Mouse (Mus musculus): ENCODE measurements around the gene Washc2. TPM values are rescaled to one million over a fixed set of nuclear protein-coding genes. Genes with fewer than 3 reads are reported as not detected.
"Not testable (repeated sequence)": the region's sequence is repeated elsewhere in the genome, so short reads cannot be mapped to it uniquely, and the experiment has no call there.

The Washc2 gene
- 54.8 and 61.9 TPM in 2 replicates for polyA plus RNA-seq (2012; rRNA removed)

- WGBS: under 1% methylated on average over 51 of the region's 51 CpGs
- H3K4me3 ChIP-seq (ENCODE audit: insufficient read depth, low read depth, low read length): peak within 1 kb of the TSS; percentile 60
- H3K27ac ChIP-seq (ENCODE audit: insufficient read depth, low read depth, low read length): peak within 1 kb of the TSS; percentile 56
- peaks cover 3% of the 10 kb centered on the region; the same call in 1 of the 2 replicates for H3K36me3 ChIP-seq (ENCODE audit: control insufficient read depth, insufficient read depth, low read length)
- peak; percentile 98 for DNase-seq
- no peak for TF ChIP-seq CTCF (conservative IDR thresholded peaks at IDR 0.05; ENCODE audit: insufficient read depth, insufficient read length, low read depth, low read length)
- TF ChIP-seq POLR2A (IDR thresholded peaks at IDR 0.05; ENCODE audit: low read depth, low read length): peak; percentile 84
- H3K27me3 ChIP-seq (replicated peaks; ENCODE audit: control insufficient read depth, insufficient read depth, low read length): no peaks in the 10 kb centered on the region
- no peaks in the 10 kb centered on the region for H3K4me1 ChIP-seq (ENCODE audit: control insufficient read depth, insufficient read depth, low read length)
These were observed at the start of gene Washc2 for GRCm38 (mm10) chr6:116207729-116208534. Washc2 (plus strand) TSS chr6:116208038.

GRCm38 (mm10) chr6:116166383-116166782 lies 41.5 kb upstream of the Washc2 start:
- Histone ChIP-seq H3K27me3 (replicated peaks; ENCODE audit: control insufficient read depth, insufficient read depth, low read length) (no peaks in the 10 kb centered on the region), H3K4me3 (ENCODE audit: insufficient read depth, low read depth, low read length) (no peak overlapping the region), H3K36me3 (ENCODE audit: control insufficient read depth, insufficient read depth, low read length) (no peaks in the 10 kb centered on the region), H3K27ac (ENCODE audit: insufficient read depth, low read depth, low read length) (no peak overlapping the region), H3K4me1 (ENCODE audit: control insufficient read depth, insufficient read depth, low read length) (no peaks in the 10 kb centered on the region)
- 91% methylated on average over 1 of the region's 1 CpGs for WGBS
- no peak for TF ChIP-seq POLR2A (IDR thresholded peaks at IDR 0.05; ENCODE audit: low read depth, low read length)
- no peak for TF ChIP-seq CTCF (conservative IDR thresholded peaks at IDR 0.05; ENCODE audit: insufficient read depth, insufficient read length, low read depth, low read length)
- DNase-seq: no peak

GRCm38 (mm10) chr6:116173511-116174099 lies 34.2 kb upstream of the Washc2 start:
- not testable (repeated sequence) for H3K36me3 ChIP-seq (ENCODE audit: control insufficient read depth, insufficient read depth, low read length); DNase-seq; H3K27ac ChIP-seq (ENCODE audit: insufficient read depth, low read depth, low read length); H3K4me1 ChIP-seq (ENCODE audit: control insufficient read depth, insufficient read depth, low read length); H3K4me3 ChIP-seq (ENCODE audit: insufficient read depth, low read depth, low read length); H3K27me3 ChIP-seq (replicated peaks; ENCODE audit: control insufficient read depth, insufficient read depth, low read length)
- 84% methylated on average over 37 of the region's 37 CpGs for WGBS

GRCm38 (mm10) chr6:116178376-116178775 lies 29.5 kb upstream of the Washc2 start:
- no peak for DNase-seq
- TF ChIP-seq CTCF (conservative IDR thresholded peaks at IDR 0.05; ENCODE audit: insufficient read depth, insufficient read length, low read depth, low read length): no peak
- TF ChIP-seq POLR2A (IDR thresholded peaks at IDR 0.05; ENCODE audit: low read depth, low read length): no peak
- WGBS: 93% methylated on average over 2 of the region's 2 CpGs
- Histone ChIP-seq H3K4me3 (ENCODE audit: insufficient read depth, low read depth, low read length) (no peak overlapping the region), H3K4me1 (ENCODE audit: control insufficient read depth, insufficient read depth, low read length) (no peaks in the 10 kb centered on the region; the same call in 1 of the 2 replicates), H3K27me3 (replicated peaks; ENCODE audit: control insufficient read depth, insufficient read depth, low read length) (no peaks in the 10 kb centered on the region), H3K36me3 (ENCODE audit: control insufficient read depth, insufficient read depth, low read length) (no peaks in the 10 kb centered on the region; the same call in 1 of the 2 replicates), H3K27ac (ENCODE audit: insufficient read depth, low read depth, low read length) (peak overlapping the region; percentile 38; the same call in 1 of the 2 replicates)

GRCm38 (mm10) chr6:116180731-116181130 lies 27.1 kb upstream of the Washc2 start:
- Histone ChIP-seq H3K4me1 (ENCODE audit: control insufficient read depth, insufficient read depth, low read length) (no peaks in the 10 kb centered on the region; the same call in 1 of the 2 replicates), H3K27ac (ENCODE audit: insufficient read depth, low read depth, low read length) (no peak overlapping the region), H3K27me3 (replicated peaks; ENCODE audit: control insufficient read depth, insufficient read depth, low read length) (no peaks in the 10 kb centered on the region), H3K36me3 (ENCODE audit: control insufficient read depth, insufficient read depth, low read length) (peaks cover 1% of the 10 kb centered on the region; the same call in 1 of the 2 replicates), H3K4me3 (ENCODE audit: insufficient read depth, low read depth, low read length) (no peak overlapping the region)
- WGBS: 71% methylated on average over 3 of the region's 3 CpGs
- peak; percentile 30 for DNase-seq
- TF ChIP-seq POLR2A (IDR thresholded peaks at IDR 0.05; ENCODE audit: low read depth, low read length) (no peak), CTCF (conservative IDR thresholded peaks at IDR 0.05; ENCODE audit: insufficient read depth, insufficient read length, low read depth, low read length) (no peak)

GRCm38 (mm10) chr6:116183509-116183908 lies 24.3 kb upstream of the Washc2 start:
- Histone ChIP-seq H3K36me3 (ENCODE audit: control insufficient read depth, insufficient read depth, low read length) (peaks cover 1% of the 10 kb centered on the region; the same call in 1 of the 2 replicates), H3K27ac (ENCODE audit: insufficient read depth, low read depth, low read length) (no peak overlapping the region), H3K4me3 (ENCODE audit: insufficient read depth, low read depth, low read length) (no peak overlapping the region), H3K27me3 (replicated peaks; ENCODE audit: control insufficient read depth, insufficient read depth, low read length) (no peaks in the 10 kb centered on the region), H3K4me1 (ENCODE audit: control insufficient read depth, insufficient read depth, low read length) (no peaks in the 10 kb centered on the region)
- TF ChIP-seq POLR2A (IDR thresholded peaks at IDR 0.05; ENCODE audit: low read depth, low read length) (no peak), CTCF (conservative IDR thresholded peaks at IDR 0.05; ENCODE audit: insufficient read depth, insufficient read length, low read depth, low read length) (no peak)
- WGBS: 93% methylated on average over 5 of the region's 5 CpGs
- no peak for DNase-seq

GRCm38 (mm10) chr6:116186485-116186884 lies 21.4 kb upstream of the Washc2 start:
- Histone ChIP-seq H3K4me3 (ENCODE audit: insufficient read depth, low read depth, low read length) (no peak overlapping the region), H3K36me3 (ENCODE audit: control insufficient read depth, insufficient read depth, low read length) (peaks cover 1% of the 10 kb centered on the region; the same call in 1 of the 2 replicates), H3K27me3 (replicated peaks; ENCODE audit: control insufficient read depth, insufficient read depth, low read length) (no peaks in the 10 kb centered on the region), H3K27ac (ENCODE audit: insufficient read depth, low read depth, low read length) (no peak overlapping the region), H3K4me1 (ENCODE audit: control insufficient read depth, insufficient read depth, low read length) (no peaks in the 10 kb centered on the region; the same call in 1 of the 2 replicates)
- DNase-seq: peak; percentile 8
- 40% methylated on average over 2 of the region's 2 CpGs for WGBS
- TF ChIP-seq CTCF (conservative IDR thresholded peaks at IDR 0.05; ENCODE audit: insufficient read depth, insufficient read length, low read depth, low read length) (no peak), POLR2A (IDR thresholded peaks at IDR 0.05; ENCODE audit: low read depth, low read length) (no peak)

Measured in kidney, adult 2 months (tissue).